Mouse (Mus musculus): ENCODE results near the gene Adam17. TPM values are rescaled to one million over a fixed set of nuclear protein-coding genes. Genes with fewer than 3 reads are reported as not detected.

The Adam17 gene
- polyA plus RNA-seq, 1 experiment from 2014 or later, result 28.7 TPM

GRCm38 (mm10) chr12:21324101-21324500 is 49.3 kb downstream of the Adam17 start:
- Histone ChIP-seq H3K4me2 (no peak overlapping the region), H3K4me3 (ENCODE audit: low read depth, low read length) (no peak overlapping the region), H3K4me1 (ENCODE audit: control insufficient read depth, insufficient read depth, low read length) (no peaks in the 10 kb centered on the region), H3K27ac (ENCODE audit: low read depth, low read length) (no peak overlapping the region), H3K36me3 (ENCODE audit: control insufficient read depth, insufficient read depth, low read length) (peaks cover 4% of the 10 kb centered on the region), H3K9me3 (replicated peaks; ENCODE audit: control insufficient read depth, low read length) (no peaks in the 10 kb centered on the region), H3K27me3 (ENCODE audit: control insufficient read depth, insufficient read depth, low read length) (no peaks in the 10 kb centered on the region), H3K9ac (ENCODE audit: low read depth, low read length) (no peak overlapping the region)
- no peak for ATAC-seq (replicated peaks; ENCODE audit: insufficient number of reproducible peaks, low FRiP score, low TSS enrichment)
- WGBS (ENCODE audit: insufficient replicate concordance), result 74% methylated on average over 5 of the region's 5 CpGs

GRCm38 (mm10) chr12:21322856-21323255 is 50.6 kb downstream of the Adam17 start:
- H3K9ac ChIP-seq (ENCODE audit: low read depth, low read length), result no peak overlapping the region
- ATAC-seq (replicated peaks; ENCODE audit: insufficient number of reproducible peaks, low FRiP score, low TSS enrichment), result no peak
- no peak overlapping the region for H3K27ac ChIP-seq (ENCODE audit: low read depth, low read length)
- H3K4me3 ChIP-seq (ENCODE audit: low read depth, low read length), result no peak overlapping the region
- no peak overlapping the region for H3K4me2 ChIP-seq
- H3K9me3 ChIP-seq (replicated peaks; ENCODE audit: control insufficient read depth, low read length), result no peaks in the 10 kb centered on the region
- no peaks in the 10 kb centered on the region for H3K27me3 ChIP-seq (ENCODE audit: control insufficient read depth, insufficient read depth, low read length)
- H3K4me1 ChIP-seq (ENCODE audit: control insufficient read depth, insufficient read depth, low read length), result no peaks in the 10 kb centered on the region
- 79% methylated on average over 9 of the region's 9 CpGs for WGBS (ENCODE audit: insufficient replicate concordance)
- H3K36me3 ChIP-seq (ENCODE audit: control insufficient read depth, insufficient read depth, low read length), result peaks cover 4% of the 10 kb centered on the region

GRCm38 (mm10) chr12:21322296-21322695 is 51.1 kb downstream of the Adam17 start:
- Histone ChIP-seq H3K36me3 (ENCODE audit: control insufficient read depth, insufficient read depth, low read length) (peaks cover 4% of the 10 kb centered on the region), H3K4me2 (no peak overlapping the region), H3K4me1 (ENCODE audit: control insufficient read depth, insufficient read depth, low read length) (peaks cover under 1% of the 10 kb centered on the region; the same call in 1 of the 2 replicates), H3K27ac (ENCODE audit: low read depth, low read length) (no peak overlapping the region), H3K9me3 (replicated peaks; ENCODE audit: control insufficient read depth, low read length) (no peaks in the 10 kb centered on the region), H3K9ac (ENCODE audit: low read depth, low read length) (no peak overlapping the region), H3K4me3 (ENCODE audit: low read depth, low read length) (no peak overlapping the region), H3K27me3 (ENCODE audit: control insufficient read depth, insufficient read depth, low read length) (no peaks in the 10 kb centered on the region)
- WGBS (ENCODE audit: insufficient replicate concordance), result 83% methylated on average over 4 of the region's 4 CpGs
- no peak for ATAC-seq (replicated peaks; ENCODE audit: insufficient number of reproducible peaks, low FRiP score, low TSS enrichment)

- no peak overlapping the region for H3K27ac ChIP-seq (ENCODE audit: low read depth, low read length)
- peaks cover 3% of the 10 kb centered on the region; the same call in 1 of the 2 replicates for H3K4me1 ChIP-seq (ENCODE audit: control insufficient read depth, insufficient read depth, low read length)
- H3K9ac ChIP-seq (ENCODE audit: low read depth, low read length), result no peak overlapping the region
- H3K9me3 ChIP-seq (replicated peaks; ENCODE audit: control insufficient read depth, low read length), result no peaks in the 10 kb centered on the region
- no peak overlapping the region for H3K4me3 ChIP-seq (ENCODE audit: low read depth, low read length)
- H3K4me2 ChIP-seq, result no peak overlapping the region
- ATAC-seq (replicated peaks; ENCODE audit: insufficient number of reproducible peaks, low FRiP score, low TSS enrichment), result no peak
- no peaks in the 10 kb centered on the region for H3K27me3 ChIP-seq (ENCODE audit: control insufficient read depth, insufficient read depth, low read length)
- peaks cover 4% of the 10 kb centered on the region; the same call in 1 of the 2 replicates for H3K36me3 ChIP-seq (ENCODE audit: control insufficient read depth, insufficient read depth, low read length)
- WGBS (ENCODE audit: insufficient replicate concordance), result 80% methylated on average over 9 of the region's 9 CpGs
Measured at GRCm38 (mm10) chr12:21321170-21321569, 52.3 kb downstream of the Adam17 start.

- H3K4me3 ChIP-seq (ENCODE audit: low read depth, low read length), result no peak overlapping the region
- no peak for ATAC-seq (replicated peaks; ENCODE audit: insufficient number of reproducible peaks, low FRiP score, low TSS enrichment)
- H3K27ac ChIP-seq (ENCODE audit: low read depth, low read length), result no peak overlapping the region
- H3K36me3 ChIP-seq (ENCODE audit: control insufficient read depth, insufficient read depth, low read length), result peaks cover 2% of the 10 kb centered on the region; the same call in 1 of the 2 replicates
- no peak overlapping the region for H3K9ac ChIP-seq (ENCODE audit: low read depth, low read length)
- no peaks in the 10 kb centered on the region for H3K9me3 ChIP-seq (replicated peaks; ENCODE audit: control insufficient read depth, low read length)
- no peaks in the 10 kb centered on the region for H3K27me3 ChIP-seq (ENCODE audit: control insufficient read depth, insufficient read depth, low read length)
- H3K4me1 ChIP-seq (ENCODE audit: control insufficient read depth, insufficient read depth, low read length), result peaks cover 3% of the 10 kb centered on the region; the same call in 1 of the 2 replicates
- WGBS (ENCODE audit: insufficient replicate concordance), result 74% methylated on average over 4 of the region's 4 CpGs
- no peak overlapping the region for H3K4me2 ChIP-seq
Measured at GRCm38 (mm10) chr12:21320317-21320716, 53.1 kb downstream of the Adam17 start.

- 76% methylated on average over 12 of the region's 12 CpGs for WGBS (ENCODE audit: insufficient replicate concordance)
- H3K4me3 ChIP-seq (ENCODE audit: low read depth, low read length), result no peak overlapping the region
- no peaks in the 10 kb centered on the region for H3K27me3 ChIP-seq (ENCODE audit: control insufficient read depth, insufficient read depth, low read length)
- ATAC-seq (replicated peaks; ENCODE audit: insufficient number of reproducible peaks, low FRiP score, low TSS enrichment), result no peak
- H3K4me2 ChIP-seq, result no peak overlapping the region
- H3K9me3 ChIP-seq (replicated peaks; ENCODE audit: control insufficient read depth, low read length), result no peaks in the 10 kb centered on the region
- H3K27ac ChIP-seq (ENCODE audit: low read depth, low read length), result no peak overlapping the region
- H3K9ac ChIP-seq (ENCODE audit: low read depth, low read length), result no peak overlapping the region
- peaks cover 7% of the 10 kb centered on the region for H3K36me3 ChIP-seq (ENCODE audit: control insufficient read depth, insufficient read depth, low read length)
- H3K4me1 ChIP-seq (ENCODE audit: control insufficient read depth, insufficient read depth, low read length), result peaks cover 3% of the 10 kb centered on the region; the same call in 1 of the 2 replicates
Measured at GRCm38 (mm10) chr12:21318143-21318895, 55.1 kb downstream of the Adam17 start.

- Histone ChIP-seq H3K36me3 (ENCODE audit: control insufficient read depth, insufficient read depth, low read length) (peaks cover 7% of the 10 kb centered on the region), H3K9me3 (replicated peaks; ENCODE audit: control insufficient read depth, low read length) (no peaks in the 10 kb centered on the region), H3K27ac (ENCODE audit: low read depth, low read length) (no peak overlapping the region; the same call in 1 of the 2 replicates)
Measured at GRCm38 (mm10) chr12:21316869-21317265, 56.6 kb downstream of the Adam17 start.

GRCm38 (mm10) chr12:21315923-21316868 is 57.2 kb downstream of the Adam17 start, which contains the start of gene Iah1:
Gene Iah1 (plus strand): TSS chr12:21316389.
- Histone ChIP-seq H3K36me3 (ENCODE audit: control insufficient read depth, insufficient read depth, low read length) (peaks cover 10% of the 10 kb centered on the region), H3K4me2 (peak within 1 kb of the TSS; percentile 79), H3K4me1 (ENCODE audit: control insufficient read depth, insufficient read depth, low read length) (peaks cover 3% of the 10 kb centered on the region; the same call in 1 of the 2 replicates), H3K27me3 (ENCODE audit: control insufficient read depth, insufficient read depth, low read length) (no peaks in the 10 kb centered on the region), H3K9me3 (replicated peaks; ENCODE audit: control insufficient read depth, low read length) (no peaks in the 10 kb centered on the region), H3K9ac (ENCODE audit: low read depth, low read length) (peak within 1 kb of the TSS; percentile 87), H3K27ac (ENCODE audit: low read depth, low read length) (peak within 1 kb of the TSS; percentile 54), H3K4me3 (ENCODE audit: low read depth, low read length) (peak within 1 kb of the TSS; percentile 81)
- peak; percentile 91 for ATAC-seq (replicated peaks; ENCODE audit: insufficient number of reproducible peaks, low FRiP score, low TSS enrichment)
- WGBS (ENCODE audit: insufficient replicate concordance), result 2% methylated on average over 59 of the region's 59 CpGs

More at GRCm38 (mm10) chr12:21316869-21317265, 56.6 kb downstream of the Adam17 start:
- Histone ChIP-seq H3K9ac (ENCODE audit: low read depth, low read length) (peak overlapping the region; percentile 87; the same call in 1 of the 2 replicates), H3K4me2 (peak overlapping the region; percentile 79), H3K4me1 (ENCODE audit: control insufficient read depth, insufficient read depth, low read length) (peaks cover 3% of the 10 kb centered on the region; the same call in 1 of the 2 replicates), H3K27me3 (ENCODE audit: control insufficient read depth, insufficient read depth, low read length) (no peaks in the 10 kb centered on the region), H3K4me3 (ENCODE audit: low read depth, low read length) (peak overlapping the region; percentile 81)
- WGBS (ENCODE audit: insufficient replicate concordance), result 36% methylated on average over 7 of the region's 7 CpGs
- no peak for ATAC-seq (replicated peaks; ENCODE audit: insufficient number of reproducible peaks, low FRiP score, low TSS enrichment)

Data from heart, embryonic 11.5 days (tissue).